Mouse (Mus musculus) granulocyte monocyte progenitor cell, adult 5-6 weeks (primary cell): ENCODE data around the gene Sectm1a. TPM values are rescaled to one million over a fixed set of nuclear protein-coding genes. Genes with fewer than 3 reads are reported as not detected.
"Not testable (repeated sequence)": the region's sequence is repeated elsewhere in the genome, so short reads cannot be mapped to it uniquely, and the experiment has no call there.

ENCODE experiments used
- ATAC-seq: replicated peaks from 2 replicates; pipeline ENCODE4 v1.8.0; 2016; ENCODE audit warnings: mild to moderate bottlenecking, moderate TSS enrichment, inconsistent platforms; ENCODE audit not compliant: poor library complexity, severe bottlenecking
- total RNA-seq, 2 experiments: library from RNA; stranded (forward) in 1 of 2; stranded (reverse) in 1 of 2; fragments of 200-712, 200-1000 nt in 1 of 2; fragments of >200 nt in 1 of 2; fragmentation: Nextera tagmentation in 1 of 2; gene quantifications; 2 replicates each; pipeline ENCODE4 v1.2.3; 2014 to 2017

The Sectm1a gene
- total RNA-seq, 2 experiments from 2014 or later, result not detected

- no peak for ATAC-seq
Observed at GRCm38 (mm10) chr11:121051793-121052192, 29.2 kb downstream of the Sectm1a start.

DNA sequence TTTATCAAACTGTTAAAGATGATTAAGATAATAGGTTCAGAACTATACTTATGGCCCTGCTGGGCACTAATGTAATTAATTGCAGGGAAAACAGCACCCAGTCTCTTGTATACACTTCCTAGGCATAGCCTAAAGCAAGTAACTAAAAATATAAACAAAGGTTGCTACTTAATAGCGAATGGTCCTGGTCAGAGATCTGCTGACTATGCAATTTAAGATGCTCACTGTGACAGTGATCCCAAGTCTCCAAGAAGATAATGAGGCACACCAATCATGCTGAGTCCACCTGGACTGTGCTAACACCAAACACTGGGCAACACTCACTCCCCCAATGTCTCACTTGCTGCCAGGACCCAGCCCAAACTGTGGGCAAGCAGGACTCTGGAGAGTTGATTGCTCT, 31.2 kb downstream of the Sectm1a start:
- ATAC-seq, result no peak

DNA sequence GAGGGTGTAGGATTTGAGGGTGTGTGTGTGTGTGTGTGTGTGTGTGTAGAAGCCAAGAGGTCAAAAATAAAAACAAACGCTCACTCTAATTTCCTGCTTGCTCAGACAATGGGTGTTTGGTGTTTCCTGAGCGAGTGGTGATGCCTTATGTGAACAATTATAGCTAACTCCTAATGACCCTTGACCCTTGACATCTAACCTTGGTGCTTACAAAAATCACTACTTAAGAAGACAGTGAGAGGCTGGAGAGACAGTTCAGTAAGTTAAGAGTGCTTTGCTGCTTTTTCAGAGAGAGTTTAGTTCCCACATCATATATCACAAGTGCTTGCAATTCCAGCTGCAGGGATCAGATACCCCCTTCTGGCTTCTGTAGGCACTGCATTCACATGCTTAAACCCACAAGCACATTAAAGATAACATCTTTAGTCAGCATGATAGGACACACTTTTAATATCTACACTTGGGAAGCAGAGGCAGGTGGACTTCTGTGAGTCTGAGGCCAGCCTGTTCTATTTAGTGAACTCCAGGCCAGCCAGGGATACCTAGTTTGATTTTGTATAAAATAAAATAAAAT, 33.1 kb downstream of the Sectm1a start:
- no peak for ATAC-seq

DNA sequence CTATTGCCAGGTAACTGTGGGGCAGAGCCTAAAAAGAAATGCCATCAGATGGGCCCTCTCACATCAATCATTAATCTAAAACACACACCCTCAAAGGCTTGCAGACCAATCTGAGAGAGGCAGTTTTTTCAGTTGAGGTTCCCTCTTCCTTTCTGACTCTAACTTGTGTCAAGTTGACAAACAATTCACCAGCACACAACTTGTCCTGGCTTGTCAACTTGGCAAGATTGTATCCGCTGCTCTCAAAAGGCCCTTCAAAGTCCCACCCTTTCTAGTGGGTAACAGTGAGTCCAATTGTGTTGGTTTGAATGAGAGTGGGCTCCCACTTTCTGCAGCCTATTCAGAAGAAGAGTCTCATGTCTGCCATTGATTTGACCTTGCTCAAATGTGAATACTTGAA, 35.7 kb downstream of the Sectm1a start:
- ATAC-seq, result no peak

GRCm38 (mm10) chr11:121043025-121043424, 38.0 kb downstream of the Sectm1a start:
- ATAC-seq, result not testable (repeated sequence)

DNA sequence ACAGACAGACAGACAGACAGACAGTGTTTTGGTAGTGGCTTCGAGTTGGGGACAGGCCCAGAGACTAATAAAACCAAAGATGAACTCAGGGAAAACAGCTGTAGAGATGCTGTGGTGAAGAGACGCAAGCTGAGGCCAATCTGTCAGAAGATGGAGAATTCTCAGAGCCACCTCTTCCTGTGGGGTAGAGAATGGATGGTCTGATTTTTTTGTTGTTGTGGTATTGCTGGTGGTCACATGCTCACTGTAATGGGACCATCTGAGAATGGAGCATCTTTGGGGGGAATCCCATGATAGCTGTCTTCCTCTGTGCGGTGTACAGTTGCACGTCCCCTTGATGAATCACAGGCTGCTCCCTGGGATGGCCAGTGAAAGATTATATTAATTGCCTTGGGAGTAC, 38.5 kb downstream of the Sectm1a start:
- ATAC-seq, result no peak

DNA sequence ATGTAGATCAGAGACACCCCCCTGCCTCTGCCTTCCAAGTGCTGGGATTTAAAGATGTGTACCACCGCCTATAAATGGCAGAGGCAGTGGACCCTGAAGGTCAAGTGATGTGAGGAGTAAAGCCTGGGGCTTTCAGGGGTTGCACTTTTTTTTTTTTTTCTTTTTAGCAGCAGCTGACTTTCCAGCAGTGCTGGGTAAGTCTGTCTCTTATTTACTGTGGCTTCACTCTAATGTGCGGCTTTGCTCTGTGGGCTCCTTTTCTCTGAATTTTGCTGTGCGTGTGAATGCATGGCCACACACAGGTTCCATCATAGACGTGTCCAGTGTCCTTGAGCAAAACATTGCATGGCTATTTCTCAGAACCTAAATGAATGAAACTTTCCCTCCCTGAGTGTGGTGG, 39.4 kb downstream of the Sectm1a start:
- no peak for ATAC-seq

DNA sequence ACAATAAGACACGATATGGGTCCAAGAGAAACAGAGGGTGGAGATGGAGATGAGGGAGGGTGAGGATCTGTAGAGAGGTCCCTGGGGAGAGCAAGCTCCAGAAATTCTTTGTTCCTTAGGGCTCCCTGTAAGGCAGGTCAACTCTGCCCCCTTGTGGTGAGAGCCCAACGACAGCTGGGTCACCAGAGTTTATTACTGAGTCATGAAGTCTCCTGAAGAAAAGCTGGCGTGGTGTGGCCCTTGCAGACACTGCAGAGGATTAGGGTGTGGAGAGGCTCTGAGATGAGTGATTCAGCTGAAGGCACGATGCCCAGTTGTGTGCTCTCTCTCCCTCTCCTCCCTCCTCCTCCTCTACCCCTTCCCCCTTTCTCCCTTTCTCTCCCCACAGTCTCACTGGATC, 39.8 kb downstream of the Sectm1a start:
- ATAC-seq, result peak; percentile 78

- no peak; the same call in 1 of the 2 replicates for ATAC-seq
Observed at GRCm38 (mm10) chr11:121039302-121039701, 41.7 kb downstream of the Sectm1a start, which contains the start of gene Cd7. Gene Cd7 (minus strand): TSS chr11:121039418.

GRCm38 (mm10) chr11:121038366-121039240, 42.4 kb downstream of the Sectm1a start:
- peak; percentile 33; the same call in 1 of the 2 replicates for ATAC-seq

- ATAC-seq, result 0 out of 2 replicates have a peak, but pooled peaks have one; percentile 17
Observed at GRCm38 (mm10) chr11:121033118-121033517, 47.9 kb downstream of the Sectm1a start.

DNA sequence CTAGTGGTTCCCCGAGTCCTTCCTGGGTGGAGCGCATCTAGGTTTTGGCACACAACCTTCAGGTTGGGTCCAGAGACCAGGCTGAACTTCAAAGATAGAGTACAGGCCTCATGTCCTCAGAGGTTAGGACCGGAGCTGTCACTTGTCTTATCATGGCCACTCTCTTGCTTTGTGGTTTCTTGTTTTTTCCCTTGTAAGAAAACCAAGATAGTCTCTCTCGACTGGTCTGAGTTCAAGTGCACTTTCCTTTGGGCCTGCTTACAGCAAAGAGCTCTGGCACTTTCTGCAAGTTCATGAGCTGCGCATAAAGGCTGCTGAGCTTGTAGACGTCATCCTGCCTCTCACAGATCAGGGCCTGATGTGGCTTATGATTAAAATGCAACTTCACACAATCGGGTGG, 53.8 kb downstream of the Sectm1a start:
- no peak for ATAC-seq

DNA sequence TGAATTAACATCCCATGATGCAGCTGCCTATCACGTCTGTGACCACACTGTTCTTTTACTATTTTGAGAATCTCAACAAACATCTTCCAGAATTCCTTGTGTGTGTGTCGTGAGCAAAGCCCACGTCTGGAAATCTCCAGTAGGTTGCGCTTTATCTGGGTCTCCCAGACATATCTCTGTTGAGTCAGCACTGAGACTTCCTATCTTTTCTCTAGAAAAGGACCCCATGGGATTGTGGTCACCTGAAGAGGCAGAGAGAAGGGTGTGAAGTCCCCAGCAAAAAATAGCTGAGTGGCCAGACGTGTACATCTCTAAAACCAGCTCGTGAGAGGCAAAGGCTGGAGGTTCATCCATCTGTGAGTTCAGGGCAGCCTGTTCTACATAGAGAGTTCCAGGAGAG, 56.9 kb downstream of the Sectm1a start:
- no peak for ATAC-seq

GRCm38 (mm10) chr11:121019501-121019900, 61.5 kb downstream of the Sectm1a start:
- ATAC-seq, result no peak

GRCm38 (mm10) chr11:121017703-121018102, 63.3 kb downstream of the Sectm1a start:
- peak; percentile 76 for ATAC-seq

Other genes starting within 250 kb of the Sectm1a start
- gene Ccdc57, start 148.3 kb downstream of the Sectm1a start, total RNA-seq (2014; fragmentation: Nextera tagmentation), result 4.6 and 5.2 TPM in 2 replicates
- 5.6 and 6.9 TPM in 2 replicates for gene Ccdc57, start 148.3 kb downstream of the Sectm1a start, total RNA-seq (2017)
- gene Slc16a3, start 132.7 kb downstream of the Sectm1a start, total RNA-seq (2014; fragmentation: Nextera tagmentation), result 5.0 and 11.3 TPM in 2 replicates
- gene Slc16a3, start 132.7 kb downstream of the Sectm1a start, total RNA-seq (2017), result 4.1 and 4.7 TPM in 2 replicates
- 53.7 and 63.6 TPM in 2 replicates for gene Csnk1d, start 89.9 kb downstream of the Sectm1a start, total RNA-seq (2014; fragmentation: Nextera tagmentation)
- gene Csnk1d, start 89.9 kb downstream of the Sectm1a start, total RNA-seq (2017), result 68.2 and 70.6 TPM in 2 replicates
- 6.1 TPM in 1 of 2 replicates, not detected in the other for gene Cd7, start 41.8 kb downstream of the Sectm1a start, total RNA-seq (2014; fragmentation: Nextera tagmentation)
- not detected in 2 replicates for gene Cd7, start 41.8 kb downstream of the Sectm1a start, total RNA-seq (2017)
- not detected in 2 replicates for gene Sectm1b, start 17.7 kb downstream of the Sectm1a start, total RNA-seq (2014; fragmentation: Nextera tagmentation)
- gene Sectm1b, start 17.7 kb downstream of the Sectm1a start, total RNA-seq (2017), result not detected in 2 replicates
- gene Tex19.2, start 37.5 kb upstream of the Sectm1a start, total RNA-seq (2014; fragmentation: Nextera tagmentation), result not detected in 2 replicates
- gene Tex19.2, start 37.5 kb upstream of the Sectm1a start, total RNA-seq (2017), result not detected in 2 replicates
- gene Tex19.1, start 64.9 kb upstream of the Sectm1a start, total RNA-seq (2014; fragmentation: Nextera tagmentation), result not detected in 2 replicates
- gene Tex19.1, start 64.9 kb upstream of the Sectm1a start, total RNA-seq (2017), result not detected in 2 replicates
- not detected in 2 replicates for gene Uts2r, start 79.1 kb upstream of the Sectm1a start, total RNA-seq (2014; fragmentation: Nextera tagmentation)
- gene Uts2r, start 79.1 kb upstream of the Sectm1a start, total RNA-seq (2017), result not detected in 2 replicates
- 5.6 and 11.5 TPM in 2 replicates for gene Hexdc, start 123.2 kb upstream of the Sectm1a start, total RNA-seq (2014; fragmentation: Nextera tagmentation)
- gene Hexdc, start 123.2 kb upstream of the Sectm1a start, total RNA-seq (2017), result 2.4 and 4.8 TPM in 2 replicates
- 13.1 and 15.1 TPM in 2 replicates for gene Ogfod3, start 123.5 kb upstream of the Sectm1a start, total RNA-seq (2014; fragmentation: Nextera tagmentation)
- 7.7 and 10.3 TPM in 2 replicates for gene Ogfod3, start 123.5 kb upstream of the Sectm1a start, total RNA-seq (2017)
- gene Cybc1, start 148.1 kb upstream of the Sectm1a start, total RNA-seq (2014; fragmentation: Nextera tagmentation), result 51.9 and 70.5 TPM in 2 replicates
- 32.9 and 54.6 TPM in 2 replicates for gene Cybc1, start 148.1 kb upstream of the Sectm1a start, total RNA-seq (2017)
- 10.4 and 22.0 TPM in 2 replicates for gene Narf, start 156.0 kb upstream of the Sectm1a start, total RNA-seq (2014; fragmentation: Nextera tagmentation)
- 14.7 and 21.0 TPM in 2 replicates for gene Narf, start 156.0 kb upstream of the Sectm1a start, total RNA-seq (2017)
- 35.7 and 40.4 TPM in 2 replicates for gene Foxk2, start 178.8 kb upstream of the Sectm1a start, total RNA-seq (2014; fragmentation: Nextera tagmentation)
- gene Foxk2, start 178.8 kb upstream of the Sectm1a start, total RNA-seq (2017), result 25.3 and 26.1 TPM in 2 replicates